Mouse (Mus musculus): ENCODE data around the gene Ccdc190. TPM values are rescaled to one million over a fixed set of nuclear protein-coding genes. Genes with fewer than 3 reads are reported as not detected.

Gene Ccdc190
- polyA plus RNA-seq, 1 experiment from 2014 or later, result 0.82 TPM

DNA sequence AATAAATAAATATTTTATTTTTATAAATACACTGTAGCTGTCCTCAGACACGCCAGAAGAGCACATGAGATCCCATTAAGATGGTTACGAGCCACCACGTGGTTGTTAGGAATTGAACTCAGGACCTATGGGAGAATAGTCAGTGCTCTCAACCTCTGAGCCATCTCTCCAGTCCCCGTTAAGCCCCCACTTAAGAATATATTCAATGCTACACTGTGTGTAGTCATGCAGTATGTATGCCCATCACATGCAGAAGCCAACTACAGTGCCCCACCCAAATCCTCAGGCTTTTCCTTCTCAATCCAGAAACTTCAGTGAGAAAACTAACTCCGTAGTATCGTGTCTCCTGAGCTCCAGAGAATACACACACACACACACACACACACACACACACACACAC, 18.8 kb upstream of the Ccdc190 start:
- ChIA-PET POLR2A (interaction anchor here (0.7 kb wide), 1 partner anchor 37 kb away, joined by 4 read pairs; no protein-coding TSS in a partner anchor), CTCF (interaction anchor here (1.0 to 1.9 kb wide), 3 partner anchors 9 to 235 kb away, joined by 3 to 4 read pairs (median 3); no protein-coding TSS in a partner anchor)
- TF ChIP-seq CTCF (IDR thresholded peaks at IDR 0.05), result no peak
- in situ Hi-C loops (cut with MboI; ENCODE audit: low pct_unique_long_range_greater_than_20kb), result no loop called here
- no peak for ATAC-seq
- no peaks in the 10 kb centered on the region for H3K27me3 ChIP-seq
- DNase-seq (ENCODE audit: low read depth, low spot score), result no peak

DNA sequence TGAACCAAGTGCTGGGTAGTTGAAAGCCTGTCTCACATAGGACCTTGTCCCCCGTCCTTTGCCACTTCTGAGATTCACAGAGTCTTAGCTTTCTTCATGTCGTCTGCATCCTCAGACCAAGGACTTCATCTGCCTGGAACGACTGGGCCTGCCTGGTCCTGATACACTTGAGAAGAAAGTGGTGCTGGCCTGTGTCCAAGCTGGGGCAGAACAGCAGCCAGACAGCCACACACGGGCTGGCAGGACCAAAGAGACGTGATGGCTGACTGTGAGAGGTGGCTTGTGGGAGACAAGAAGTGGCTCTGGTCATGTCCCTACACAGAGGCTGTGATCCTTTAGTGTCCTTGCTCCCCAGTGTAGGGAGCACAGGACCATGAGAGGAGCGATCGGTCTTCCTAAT, 17.7 kb upstream of the Ccdc190 start:
- in situ Hi-C loops (cut with MboI; ENCODE audit: low pct_unique_long_range_greater_than_20kb), result no loop called here
- DNase-seq (ENCODE audit: low read depth, low spot score) (no peak), ATAC-seq (no peak)
- no peaks in the 10 kb centered on the region for H3K27me3 ChIP-seq
- no peak for TF ChIP-seq CTCF (IDR thresholded peaks at IDR 0.05)
- ChIA-PET CTCF (interaction anchor here (1.0 to 1.9 kb wide), 3 partner anchors 10 to 236 kb away, joined by 3 to 4 read pairs (median 3); no protein-coding TSS in a partner anchor), POLR2A (no interaction called here)

DNA sequence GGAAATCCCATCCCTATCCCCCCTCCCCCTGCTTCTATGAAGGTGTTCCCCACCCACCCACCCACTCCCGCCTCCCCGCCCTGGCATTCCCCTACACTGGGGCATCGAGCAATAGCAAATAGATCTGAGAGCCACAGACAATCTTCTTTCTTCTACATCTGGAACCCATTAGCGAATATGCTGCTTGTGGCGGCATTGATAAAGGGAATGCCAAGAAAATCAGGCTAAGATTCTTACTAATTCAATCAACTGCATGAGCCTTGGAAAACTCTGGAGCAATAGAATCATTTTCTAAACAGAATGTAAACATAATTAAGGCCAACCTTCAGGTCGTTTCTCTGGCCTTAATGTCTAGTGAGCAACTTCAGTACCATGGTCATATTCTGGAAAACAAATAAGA, 16.9 kb upstream of the Ccdc190 start:
- ChIA-PET POLR2A (no interaction called here), CTCF (interaction anchor here (1.5 to 1.7 kb wide), 2 partner anchors 16 to 241 kb away, joined by 4 to 5 read pairs; no protein-coding TSS in a partner anchor)
- H3K27me3 ChIP-seq, result no peaks in the 10 kb centered on the region
- no peak for TF ChIP-seq CTCF (IDR thresholded peaks at IDR 0.05)
- in situ Hi-C loops (cut with MboI; ENCODE audit: low pct_unique_long_range_greater_than_20kb), result no loop called here
- DNase-seq (ENCODE audit: low read depth, low spot score), result no peak
- ATAC-seq, result no peak

DNA sequence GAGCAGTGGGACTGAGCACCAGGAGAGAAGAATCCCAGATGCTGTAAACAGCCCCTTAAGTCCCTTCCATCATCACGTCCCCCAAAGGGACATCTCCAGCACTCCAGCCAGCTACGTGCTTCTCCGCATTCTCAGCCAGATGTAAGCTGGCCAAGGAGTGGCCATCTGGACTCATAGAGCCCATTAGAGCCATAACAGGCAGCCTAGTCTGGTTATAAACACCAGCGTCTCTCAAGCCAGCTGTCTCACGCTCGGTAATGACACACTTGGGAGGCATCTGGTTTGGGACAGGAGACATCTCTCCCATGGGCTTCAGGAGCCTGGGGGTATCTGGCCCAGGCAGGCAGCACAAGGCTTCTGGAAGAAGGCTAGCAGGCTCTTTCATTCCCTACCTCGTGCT, 11.8 kb upstream of the Ccdc190 start:
- TF ChIP-seq CTCF (IDR thresholded peaks at IDR 0.05), result no peak
- CTCF ChIA-PET, result interaction anchor here (8.0 to 8.9 kb wide), 2 partner anchors 20 to 248 kb away, joined by 83 to 201 read pairs; no protein-coding TSS in a partner anchor
- H3K27me3 ChIP-seq, result no peaks in the 10 kb centered on the region
- no peak for DNase-seq (ENCODE audit: low read depth, low spot score)
- in situ Hi-C loops (cut with MboI; ENCODE audit: low pct_unique_long_range_greater_than_20kb), result no loop called here
- POLR2A ChIA-PET, result no interaction called here
- ATAC-seq, result no peak

DNA sequence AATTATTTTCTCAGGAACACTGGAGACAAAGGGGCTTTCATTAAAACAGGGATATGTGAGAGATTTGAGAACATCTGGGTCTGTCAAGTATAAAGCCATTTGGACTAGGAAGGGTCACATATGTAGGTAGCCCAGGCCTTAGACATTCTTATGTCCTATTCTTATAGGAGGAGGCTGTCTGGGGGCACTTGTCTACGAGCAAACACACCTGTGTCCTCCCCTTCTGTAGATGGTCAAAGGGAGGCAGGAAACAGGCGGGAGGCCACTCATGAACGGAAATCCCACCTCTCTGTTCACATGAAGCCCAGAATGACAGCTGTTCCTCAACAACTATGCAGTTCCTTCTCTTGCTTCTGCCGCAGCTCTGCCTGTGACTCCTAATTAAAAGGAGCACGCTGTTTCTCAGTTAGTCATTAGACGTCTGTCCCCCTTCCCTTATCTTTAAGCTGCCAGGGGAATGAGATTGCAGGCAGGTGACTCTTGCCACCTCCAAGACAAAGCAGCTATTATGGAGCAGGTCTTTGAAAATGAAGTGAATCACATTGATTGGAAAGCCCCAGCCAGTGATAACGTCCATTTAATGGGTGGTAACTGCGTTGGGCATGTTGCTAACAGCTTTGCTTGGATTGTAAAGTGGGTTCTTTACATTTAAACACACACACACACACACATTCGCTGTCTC, 11.2 kb upstream of the Ccdc190 start:
- ATAC-seq (no peak), DNase-seq (ENCODE audit: low read depth, low spot score) (no peak)
- TF ChIP-seq CTCF (IDR thresholded peaks at IDR 0.05), result no peak
- no peaks in the 10 kb centered on the region for H3K27me3 ChIP-seq
- POLR2A ChIA-PET, result interaction anchor here (0.6 kb wide), 1 partner anchor 441 kb away, joined by 6 read pairs; no protein-coding TSS in a partner anchor
- CTCF ChIA-PET, result interaction anchor here (0.7 to 8.9 kb wide), 17 partner anchors 9 to 419 kb away, joined by 3 to 201 read pairs (median 3); partner anchors contain the start of gene Nuf2
- in situ Hi-C loops (cut with MboI; ENCODE audit: low pct_unique_long_range_greater_than_20kb), result no loop called here

DNA sequence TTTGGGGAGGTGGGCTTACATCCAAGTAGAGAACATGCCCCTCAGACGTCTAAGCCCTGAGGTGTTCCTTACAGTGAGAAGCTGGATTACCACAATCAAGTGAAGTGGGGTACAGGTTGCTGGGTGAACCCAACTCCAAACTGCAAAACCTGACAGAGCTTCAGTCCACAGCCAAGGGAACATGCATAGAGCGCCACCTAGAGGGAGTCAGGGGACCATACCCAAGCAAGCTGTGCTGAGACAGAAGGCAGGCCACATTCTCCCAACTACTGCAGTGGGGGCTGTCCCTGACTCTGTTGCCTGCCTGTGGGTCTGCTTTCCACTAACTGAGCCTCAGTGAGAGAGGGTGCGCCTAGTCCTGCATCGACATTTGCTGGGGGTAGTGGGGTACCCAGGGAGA, 10.4 kb upstream of the Ccdc190 start:
- in situ Hi-C loops (cut with MboI; ENCODE audit: low pct_unique_long_range_greater_than_20kb), result no loop called here
- ATAC-seq, result peak; percentile 83
- POLR2A ChIA-PET, result interaction anchor here (0.7 kb wide), 1 partner anchor 402 kb away, joined by 4 read pairs; no protein-coding TSS in a partner anchor
- CTCF ChIA-PET, result interaction anchor here (0.7 to 8.9 kb wide), 22 partner anchors 9 to 419 kb away, joined by 3 to 201 read pairs (median 3); partner anchors contain the start of genes Ccdc190 and Nuf2
- peak; percentile 28 for DNase-seq (ENCODE audit: low read depth, low spot score)
- TF ChIP-seq CTCF (IDR thresholded peaks at IDR 0.05), result peak; percentile 89
- no peaks in the 10 kb centered on the region for H3K27me3 ChIP-seq

DNA sequence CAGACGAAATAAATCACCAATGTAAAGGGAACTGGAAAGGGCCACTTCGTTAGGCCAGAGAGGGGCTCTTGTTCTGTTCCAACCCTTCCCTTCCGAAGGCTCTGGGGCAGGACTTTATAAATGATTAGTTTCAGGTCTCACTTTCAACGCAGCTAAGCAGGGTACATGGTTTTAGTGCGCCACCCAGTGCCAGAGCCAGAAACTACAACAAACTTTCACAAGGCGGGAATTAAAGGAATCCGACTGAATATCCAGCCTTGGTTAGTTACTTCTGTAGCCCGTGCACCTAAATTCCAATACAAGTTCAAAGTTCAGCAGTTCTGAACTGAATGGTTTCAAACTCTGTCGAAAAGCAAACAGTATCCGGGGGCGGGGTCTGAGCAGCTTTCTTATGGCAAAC, 9.2 kb upstream of the Ccdc190 start:
- ATAC-seq (peak; percentile 45), DNase-seq (ENCODE audit: low read depth, low spot score) (no peak)
- ChIA-PET POLR2A (no interaction called here), CTCF (interaction anchor here (0.9 to 8.9 kb wide), 13 partner anchors 18 to 414 kb away, joined by 3 to 201 read pairs (median 5); partner anchors contain the start of gene Nuf2)
- in situ Hi-C loops (cut with MboI; ENCODE audit: low pct_unique_long_range_greater_than_20kb), result no loop called here
- TF ChIP-seq CTCF (IDR thresholded peaks at IDR 0.05), result peak; percentile 78
- no peaks in the 10 kb centered on the region for H3K27me3 ChIP-seq

DNA sequence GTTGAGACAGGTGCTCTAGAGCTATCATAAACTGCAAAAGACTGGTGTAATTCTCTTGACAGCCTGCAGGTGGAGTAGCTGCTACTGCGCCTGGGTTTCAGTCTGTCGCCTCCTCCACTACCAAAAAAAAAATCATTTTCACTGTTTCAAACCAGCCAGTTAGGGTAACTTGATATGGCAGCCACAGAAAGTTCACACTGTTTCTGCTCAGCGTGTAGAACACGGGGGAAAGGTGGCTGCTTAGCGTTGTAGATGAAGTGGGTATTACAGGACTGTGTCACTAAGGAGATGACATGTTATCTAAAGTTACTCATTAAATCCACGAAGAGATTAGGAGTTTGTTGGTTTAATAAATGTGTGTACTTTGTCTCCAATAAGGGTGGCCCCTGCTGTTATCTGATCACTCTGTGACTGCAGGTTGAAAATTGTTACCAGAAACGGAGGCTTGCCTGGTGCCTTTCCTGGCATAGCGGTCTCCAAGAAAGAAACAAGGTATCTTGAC, 6.7 kb upstream of the Ccdc190 start:
- in situ Hi-C loops (cut with MboI; ENCODE audit: low pct_unique_long_range_greater_than_20kb), result loop anchor here (5.0 kb wide), 2 partner anchors 254 to 389 kb away; partner anchors contain the start of gene Nuf2
- no peak for DNase-seq (ENCODE audit: low read depth, low spot score)

DNA sequence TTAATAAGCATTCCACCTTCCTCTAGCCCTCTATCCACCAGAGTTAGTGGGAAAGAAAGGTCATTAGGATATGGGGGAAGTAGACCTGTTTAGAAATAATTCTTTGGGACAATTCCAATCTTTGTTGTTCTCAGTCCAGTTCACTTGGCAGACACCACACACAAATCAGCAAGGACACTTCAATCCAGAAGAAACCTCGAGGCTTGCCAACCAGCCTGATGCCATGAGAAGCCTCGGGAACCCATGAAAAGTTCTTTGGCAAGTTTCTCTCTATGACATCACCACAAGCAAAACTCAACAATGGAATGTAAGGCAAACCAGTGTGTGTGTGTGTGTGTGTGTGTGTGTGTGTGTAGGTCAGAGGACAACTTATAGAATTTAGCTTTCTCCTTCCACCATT, 3.9 kb upstream of the Ccdc190 start:
- no peak for DNase-seq (ENCODE audit: low read depth, low spot score)
- no peaks in the 10 kb centered on the region for H3K27me3 ChIP-seq
- ATAC-seq, result no peak
- ChIA-PET POLR2A (no interaction called here), CTCF (interaction anchor here (8.9 kb wide), 1 partner anchor 13 kb away, joined by 83 read pairs; no protein-coding TSS in a partner anchor)
- no peak for TF ChIP-seq CTCF (IDR thresholded peaks at IDR 0.05)
- in situ Hi-C loops (cut with MboI; ENCODE audit: low pct_unique_long_range_greater_than_20kb), result loop anchor here (5.0 kb wide), 2 partner anchors 257 to 392 kb away; partner anchors contain the start of gene Nuf2

More for the DNA sequence above, 6.7 kb upstream of the Ccdc190 start:
- POLR2A ChIA-PET, result no interaction called here
- ATAC-seq, result peak; percentile 72
- no peaks in the 10 kb centered on the region for H3K27me3 ChIP-seq
- peak; percentile 87 for TF ChIP-seq CTCF (IDR thresholded peaks at IDR 0.05)
- CTCF ChIA-PET, result interaction anchor here (0.8 to 8.9 kb wide), 10 partner anchors 15 to 404 kb away, joined by 3 to 201 read pairs (median 4); partner anchors contain the start of gene Nuf2

DNA sequence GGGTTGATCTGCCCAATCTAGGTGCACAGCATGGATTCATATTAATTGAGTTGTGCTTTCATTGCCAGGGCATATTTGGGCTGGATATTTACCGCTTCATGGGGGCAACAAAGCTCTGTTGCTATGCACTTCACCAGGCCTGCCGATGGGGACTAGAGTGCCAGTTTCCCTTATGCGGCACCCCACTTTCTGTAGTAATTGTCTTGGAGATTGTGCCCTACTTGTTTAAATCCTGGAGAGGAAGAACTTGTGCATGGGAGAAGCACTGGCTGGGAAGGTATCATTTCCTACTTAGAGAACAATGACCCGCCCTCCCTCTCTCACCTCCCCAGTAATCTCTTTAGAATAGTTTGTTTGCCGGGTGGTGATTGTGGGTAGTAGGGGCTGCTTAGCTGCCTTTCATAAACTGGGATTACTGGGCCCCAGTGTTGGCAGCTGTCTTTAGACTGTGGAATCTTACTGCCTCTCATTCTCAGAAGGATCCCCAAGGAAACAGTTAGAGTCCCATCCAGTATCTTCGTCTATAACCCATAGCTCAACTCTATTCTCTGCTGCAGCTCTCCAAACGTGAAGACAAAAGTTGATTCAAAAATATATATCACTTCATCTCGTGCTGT, 587 bp upstream of the Ccdc190 start:
- in situ Hi-C loops (cut with MboI; ENCODE audit: low pct_unique_long_range_greater_than_20kb), result no loop called here
- POLR2A ChIA-PET, result interaction anchor here (0.6 kb wide), 1 partner anchor 185 kb away, joined by 3 read pairs; no protein-coding TSS in a partner anchor
- CTCF ChIA-PET, result interaction anchor here (0.9 to 3.6 kb wide), 5 partner anchors 9 to 387 kb away, joined by 3 to 18 read pairs (median 4); no protein-coding TSS in a partner anchor

More for the DNA sequence above, 587 bp upstream of the Ccdc190 start:
- TF ChIP-seq CTCF (IDR thresholded peaks at IDR 0.05), result no peak
- no peaks in the 10 kb centered on the region for H3K27me3 ChIP-seq
- no peak for ATAC-seq
- no peak for DNase-seq (ENCODE audit: low read depth, low spot score)

Data from Patski (cell line).